Mouse (Mus musculus): ENCODE data around the gene Ifna4. TPM values are rescaled to one million over a fixed set of nuclear protein-coding genes. Genes with fewer than 3 reads are reported as not detected.
A peak's percentile ranks its signal among the peaks of the same experiment; 100 is the strongest.
"Not testable (repeated sequence)": the region's sequence is repeated elsewhere in the genome, so short reads cannot be mapped to it uniquely, and the experiment has no call there.

The Ifna4 gene
- polyA plus RNA-seq (2015; fragmentation: Nextera tagmentation; extraction: Ambion mirVana), result not detected in 2 replicates

GRCm38 (mm10) chr4:88841438-88841911 is at the start of gene Ifna4:
Ifna4 (plus strand) TSS chr4:88841861.
- Histone ChIP-seq H3K27ac (no peak within 1 kb of the TSS), H3K4me3 (replicated peaks; ENCODE audit: low read depth, low read length) (no peak within 1 kb of the TSS), H3K9ac (ENCODE audit: low read depth, low read length) (no peak within 1 kb of the TSS), H3K27me3 (ENCODE audit: insufficient read depth, low read length) (0 out of 2 replicates have a peak, but pooled peaks cover 3% of the 10 kb centered on the region), H3K9me3 (replicated peaks; ENCODE audit: low read length) (no peaks in the 10 kb centered on the region), H3K4me1 (replicated peaks; ENCODE audit: insufficient read depth, low read length) (no peaks in the 10 kb centered on the region), H3K4me2 (ENCODE audit: low read length) (no peak within 1 kb of the TSS), H3K36me3 (ENCODE audit: insufficient read depth, low read length) (no peaks in the 10 kb centered on the region)
- WGBS, result 75% methylated on average over 2 of the region's 2 CpGs
- DNase-seq (ENCODE audit: low spot score), result no peak
- no peak for TF ChIP-seq CTCF (IDR thresholded peaks at IDR 0.05; ENCODE audit: low read depth)
- no peak for ATAC-seq (replicated peaks; ENCODE audit: low FRiP score, low read depth)

- ATAC-seq (replicated peaks; ENCODE audit: low FRiP score, low read depth); DNase-seq (ENCODE audit: low spot score); H3K4me2 ChIP-seq (ENCODE audit: low read length); H3K9me3 ChIP-seq (replicated peaks; ENCODE audit: low read length); H3K27ac ChIP-seq; H3K9ac ChIP-seq (ENCODE audit: low read depth, low read length); H3K27me3 ChIP-seq (ENCODE audit: insufficient read depth, low read length); H3K36me3 ChIP-seq (ENCODE audit: insufficient read depth, low read length); H3K4me1 ChIP-seq (replicated peaks; ENCODE audit: insufficient read depth, low read length); H3K4me3 ChIP-seq (replicated peaks; ENCODE audit: low read depth, low read length): not testable (repeated sequence)
- WGBS, result 0% methylated on average over 10 of the region's 52 CpGs
- peak; percentile 40; the same call in 1 of the 2 replicates for TF ChIP-seq CTCF (IDR thresholded peaks at IDR 0.05; ENCODE audit: low read depth)
Observed at GRCm38 (mm10) chr4:88793936-88794675, 47.6 kb upstream of the Ifna4 start, which contains the start of gene Gm13275. Gm13275 (plus strand) TSS chr4:88794487.

GRCm38 (mm10) chr4:88797097-88797496 is 44.6 kb upstream of the Ifna4 start, which contains the start of gene Gm13279:
Gm13279 (plus strand) TSS chr4:88797397.
- H3K27me3 ChIP-seq (ENCODE audit: insufficient read depth, low read length); H3K4me1 ChIP-seq (replicated peaks; ENCODE audit: insufficient read depth, low read length); H3K9me3 ChIP-seq (replicated peaks; ENCODE audit: low read length); H3K9ac ChIP-seq (ENCODE audit: low read depth, low read length); H3K4me2 ChIP-seq (ENCODE audit: low read length); H3K4me3 ChIP-seq (replicated peaks; ENCODE audit: low read depth, low read length); ATAC-seq (replicated peaks; ENCODE audit: low FRiP score, low read depth); H3K36me3 ChIP-seq (ENCODE audit: insufficient read depth, low read length); DNase-seq (ENCODE audit: low spot score); H3K27ac ChIP-seq: not testable (repeated sequence)
- no CpG with 5 or more reads among the region's 28 CpGs for WGBS

- H3K9me3 ChIP-seq (replicated peaks; ENCODE audit: low read length); H3K9ac ChIP-seq (ENCODE audit: low read depth, low read length); H3K4me1 ChIP-seq (replicated peaks; ENCODE audit: insufficient read depth, low read length); H3K4me2 ChIP-seq (ENCODE audit: low read length); H3K4me3 ChIP-seq (replicated peaks; ENCODE audit: low read depth, low read length); H3K27ac ChIP-seq; H3K27me3 ChIP-seq (ENCODE audit: insufficient read depth, low read length); H3K36me3 ChIP-seq (ENCODE audit: insufficient read depth, low read length); DNase-seq (ENCODE audit: low spot score); ATAC-seq (replicated peaks; ENCODE audit: low FRiP score, low read depth): not testable (repeated sequence)
- 8% methylated on average over 5 of the region's 7 CpGs for WGBS
Observed at GRCm38 (mm10) chr4:88799365-88799764, 42.3 kb upstream of the Ifna4 start, which contains the start of gene Gm13285. Gm13285 (plus strand) TSS chr4:88799665.

- not testable (repeated sequence) for H3K9me3 ChIP-seq (replicated peaks; ENCODE audit: low read length); H3K9ac ChIP-seq (ENCODE audit: low read depth, low read length); H3K4me3 ChIP-seq (replicated peaks; ENCODE audit: low read depth, low read length); H3K36me3 ChIP-seq (ENCODE audit: insufficient read depth, low read length); DNase-seq (ENCODE audit: low spot score); H3K4me1 ChIP-seq (replicated peaks; ENCODE audit: insufficient read depth, low read length); H3K27me3 ChIP-seq (ENCODE audit: insufficient read depth, low read length); H3K27ac ChIP-seq; H3K4me2 ChIP-seq (ENCODE audit: low read length); ATAC-seq (replicated peaks; ENCODE audit: low FRiP score, low read depth)
- WGBS, result no CpG with 5 or more reads among the region's 29 CpGs
Observed at GRCm38 (mm10) chr4:88802954-88803353, 38.7 kb upstream of the Ifna4 start, which contains the start of gene Gm13287. Gm13287 (plus strand) TSS chr4:88803254.

GRCm38 (mm10) chr4:88805231-88805630 is 36.4 kb upstream of the Ifna4 start, which contains the start of gene Gm13288:
Gm13288 (plus strand) TSS chr4:88805531.
- DNase-seq (ENCODE audit: low spot score); H3K4me2 ChIP-seq (ENCODE audit: low read length): not testable (repeated sequence)
- WGBS, result no CpG with 5 or more reads among the region's 8 CpGs

More at GRCm38 (mm10) chr4:88805231-88805630, 36.4 kb upstream of the Ifna4 start, which contains the start of gene Gm13288:
- H3K27ac ChIP-seq; H3K4me1 ChIP-seq (replicated peaks; ENCODE audit: insufficient read depth, low read length); H3K9ac ChIP-seq (ENCODE audit: low read depth, low read length); ATAC-seq (replicated peaks; ENCODE audit: low FRiP score, low read depth); H3K9me3 ChIP-seq (replicated peaks; ENCODE audit: low read length); H3K36me3 ChIP-seq (ENCODE audit: insufficient read depth, low read length); H3K4me3 ChIP-seq (replicated peaks; ENCODE audit: low read depth, low read length); H3K27me3 ChIP-seq (ENCODE audit: insufficient read depth, low read length): not testable (repeated sequence)

Measured in kidney, postnatal 0 days (tissue).